Mouse (Mus musculus) kidney, adult 18-20 months (tissue): Measurements from ENCODE around the gene Dgcr8.

ENCODE experiments used
- DNase-seq: peaks from one replicate; pipeline ENCODE4 v3.0.0; 2021

Dgcr8 gene

DNA sequence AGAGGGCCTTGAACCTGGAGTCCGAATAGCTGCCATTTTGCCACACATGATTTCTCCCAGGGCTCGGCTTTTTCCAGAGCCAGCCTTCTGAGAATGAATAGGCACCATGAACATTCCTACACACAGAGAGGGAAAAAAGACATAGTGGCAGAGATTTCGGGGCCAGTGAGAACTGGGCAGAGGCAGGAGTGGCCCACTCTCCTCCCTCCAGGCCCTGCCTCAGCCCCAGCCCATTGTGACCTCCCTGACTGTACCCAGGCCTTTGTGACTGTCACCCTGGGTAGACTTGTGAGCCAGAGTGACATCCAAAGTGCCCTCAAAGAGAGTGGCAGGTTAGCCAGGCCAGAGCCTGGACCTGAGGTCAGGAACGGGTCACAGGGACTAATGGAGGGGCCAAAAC lies 71.5 kb downstream of the Dgcr8 start, which contains the start of gene Ccdc188:
Gene Ccdc188, plus strand, starts transcription at position 301 of the 400 bp plus-strand sequence.
- DNase-seq: no peak

DNA sequence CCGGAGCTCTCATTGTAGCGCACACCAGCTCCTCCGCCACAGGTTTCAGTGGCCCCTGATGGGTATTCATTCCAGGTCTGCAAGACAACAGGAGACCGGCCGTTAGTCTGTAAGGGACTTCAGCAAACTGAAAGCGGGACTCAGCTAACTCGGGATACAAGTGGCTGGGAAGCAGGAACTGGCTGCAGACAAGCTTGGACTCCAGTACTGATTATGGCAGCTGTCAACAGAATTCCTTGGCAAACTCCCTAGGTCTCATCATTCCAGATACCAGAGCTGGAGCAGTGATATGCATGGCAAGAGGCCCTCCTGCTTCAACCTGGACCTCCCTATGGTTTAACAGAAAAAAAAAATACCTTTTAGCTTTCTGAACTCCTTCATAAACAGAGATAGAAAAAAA lies 74.2 kb downstream of the Dgcr8 start:
- no peak for DNase-seq

DNA sequence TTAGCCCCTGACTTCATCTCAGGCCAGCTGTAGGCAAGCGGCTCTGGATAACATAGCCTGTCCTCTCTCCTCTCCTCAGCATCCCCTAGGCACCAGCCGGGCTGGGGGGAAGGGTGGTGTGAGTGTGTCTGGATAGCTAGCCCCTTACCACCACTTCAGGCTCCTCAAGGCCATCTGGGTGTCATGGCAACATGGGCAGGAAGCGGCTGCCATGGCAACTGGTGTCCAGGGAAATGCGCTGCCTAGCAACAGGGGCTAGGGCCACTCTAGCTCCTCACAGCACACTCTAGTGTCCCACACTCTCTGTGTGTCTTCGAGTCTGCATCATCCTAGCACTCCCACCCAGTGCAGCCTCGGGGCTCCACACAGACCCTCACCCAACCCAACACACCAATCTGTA lies 75.4 kb downstream of the Dgcr8 start:
- no peak for DNase-seq

DNA sequence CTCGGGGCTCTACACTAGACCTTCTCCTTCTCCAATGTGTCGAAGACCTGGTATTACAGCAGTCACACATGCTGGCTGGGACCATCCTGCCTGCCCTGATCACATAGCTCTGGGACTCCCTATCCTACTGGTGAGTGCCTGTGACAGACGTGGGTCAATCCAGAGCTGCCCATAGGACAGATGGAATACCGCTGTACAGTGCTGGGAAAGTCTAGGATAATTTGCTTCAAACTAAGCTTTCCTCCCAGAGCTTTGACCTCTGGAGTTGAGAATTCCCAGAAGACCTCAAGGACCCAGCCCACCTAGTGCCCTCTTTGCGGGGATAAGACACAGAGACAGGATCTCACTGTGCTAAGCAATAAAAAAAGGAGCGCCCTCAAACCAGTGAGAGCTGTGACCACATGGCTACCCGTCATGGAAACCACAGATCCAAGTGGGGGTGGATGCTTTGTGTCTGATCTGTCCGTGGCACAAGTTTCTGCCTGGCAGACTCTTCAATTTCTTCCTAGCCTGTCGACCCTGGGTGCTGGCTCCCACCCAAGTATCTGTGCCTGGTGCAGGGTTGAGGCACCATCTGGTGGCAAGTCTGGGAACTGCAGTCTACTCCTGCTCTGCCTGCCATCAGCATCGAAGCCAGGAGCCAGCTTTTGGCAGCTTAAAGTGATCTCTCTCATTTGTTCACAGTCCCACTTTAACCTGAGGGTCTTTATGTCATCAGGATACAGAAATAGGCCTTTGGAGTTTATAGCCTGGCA lies 77.5 kb downstream of the Dgcr8 start:
- peak; percentile 89 for DNase-seq

DNA sequence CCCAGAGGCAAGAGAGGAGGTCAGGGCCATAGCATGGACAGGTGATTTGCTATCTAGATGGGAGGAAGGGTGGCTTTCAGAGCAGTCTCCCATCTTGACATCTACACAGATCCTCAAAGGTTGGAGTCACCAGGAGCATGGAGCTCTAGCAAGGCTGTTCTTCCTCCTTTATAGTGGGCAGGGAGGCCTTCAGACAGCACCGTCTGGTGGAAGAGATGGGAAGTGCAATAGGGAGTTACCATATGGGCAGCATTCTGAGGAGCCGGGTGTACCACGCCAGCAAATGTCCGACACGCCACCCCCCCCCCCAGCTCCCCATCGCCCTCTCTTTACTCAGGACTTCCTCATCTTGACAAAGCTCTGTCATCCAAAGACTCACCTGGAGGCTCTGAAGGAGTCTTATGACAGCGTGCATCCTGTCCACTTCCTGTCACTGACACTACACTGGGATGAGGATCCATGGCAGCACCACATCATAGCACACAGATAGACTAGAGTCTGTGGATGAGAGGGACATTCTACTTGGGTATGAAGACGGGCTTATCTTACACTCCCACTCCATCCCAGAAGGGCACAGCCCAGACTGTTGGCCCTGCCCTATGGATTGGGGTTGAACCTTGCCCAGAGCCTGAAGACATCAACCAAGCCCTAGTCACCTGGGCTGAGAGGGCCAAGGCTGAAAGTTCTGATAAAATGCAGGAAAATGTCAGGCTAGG lies 78.2 kb downstream of the Dgcr8 start:
- peak; percentile 65 for DNase-seq
